Mouse (Mus musculus): ENCODE results near the gene Hdac10. TPM values are rescaled to one million over a fixed set of nuclear protein-coding genes. Genes with fewer than 3 reads are reported as not detected.

The Hdac10 gene
- total RNA-seq, 2 experiments from 2014 or later, result 20.1 to 32.8 TPM

- no peak for ATAC-seq (replicated peaks; ENCODE audit: low FRiP score, low TSS enrichment, poor library complexity, severe bottlenecking)
Observed at GRCm38 (mm10) chr15:89127364-89127940, 1.0 kb downstream of the Hdac10 start.

GRCm38 (mm10) chr15:89126622-89127021 lies 1.9 kb downstream of the Hdac10 start:
- ATAC-seq (replicated peaks; ENCODE audit: low FRiP score, low TSS enrichment, poor library complexity, severe bottlenecking), result no peak

- ATAC-seq (replicated peaks; ENCODE audit: low FRiP score, low TSS enrichment, poor library complexity, severe bottlenecking), result no peak
Observed at GRCm38 (mm10) chr15:89125351-89125750, 3.1 kb downstream of the Hdac10 start.

GRCm38 (mm10) chr15:89124312-89124711 lies 4.2 kb downstream of the Hdac10 start:
- no peak for ATAC-seq (replicated peaks; ENCODE audit: low FRiP score, low TSS enrichment, poor library complexity, severe bottlenecking)

GRCm38 (mm10) chr15:89123595-89123994 lies 4.9 kb downstream of the Hdac10 start:
- ATAC-seq (replicated peaks; ENCODE audit: low FRiP score, low TSS enrichment, poor library complexity, severe bottlenecking), result no peak

- peak; percentile 87 for ATAC-seq (replicated peaks; ENCODE audit: low FRiP score, low TSS enrichment, poor library complexity, severe bottlenecking)
Observed at GRCm38 (mm10) chr15:89122649-89123366, 5.7 kb downstream of the Hdac10 start, which contains the start of gene Tubgcp6. TSS of gene Tubgcp6 (minus strand) at chr15:89123112.

- ATAC-seq (replicated peaks; ENCODE audit: low FRiP score, low TSS enrichment, poor library complexity, severe bottlenecking), result no peak
Observed at GRCm38 (mm10) chr15:89118007-89118406, 10.5 kb downstream of the Hdac10 start.

GRCm38 (mm10) chr15:89110147-89110546 lies 18.4 kb downstream of the Hdac10 start:
- ATAC-seq (replicated peaks; ENCODE audit: low FRiP score, low TSS enrichment, poor library complexity, severe bottlenecking), result no peak

- no peak for ATAC-seq (replicated peaks; ENCODE audit: low FRiP score, low TSS enrichment, poor library complexity, severe bottlenecking)
Observed at GRCm38 (mm10) chr15:89106976-89107375, 21.5 kb downstream of the Hdac10 start.

- ATAC-seq (replicated peaks; ENCODE audit: low FRiP score, low TSS enrichment, poor library complexity, severe bottlenecking), result no peak
Observed at GRCm38 (mm10) chr15:89106073-89106472, 22.4 kb downstream of the Hdac10 start.

GRCm38 (mm10) chr15:89104425-89104824 lies 24.1 kb downstream of the Hdac10 start:
- no peak for ATAC-seq (replicated peaks; ENCODE audit: low FRiP score, low TSS enrichment, poor library complexity, severe bottlenecking)

GRCm38 (mm10) chr15:89103921-89104320 lies 24.6 kb downstream of the Hdac10 start:
- 0 out of 2 replicates have a peak, but pooled peaks have one; percentile 16 for ATAC-seq (replicated peaks; ENCODE audit: low FRiP score, low TSS enrichment, poor library complexity, severe bottlenecking)

- ATAC-seq (replicated peaks; ENCODE audit: low FRiP score, low TSS enrichment, poor library complexity, severe bottlenecking), result no peak
Observed at GRCm38 (mm10) chr15:89102646-89103045, 25.9 kb downstream of the Hdac10 start.

GRCm38 (mm10) chr15:89100823-89101222 lies 27.7 kb downstream of the Hdac10 start:
- no peak for ATAC-seq (replicated peaks; ENCODE audit: low FRiP score, low TSS enrichment, poor library complexity, severe bottlenecking)

- ATAC-seq (replicated peaks; ENCODE audit: low FRiP score, low TSS enrichment, poor library complexity, severe bottlenecking), result no peak
Observed at GRCm38 (mm10) chr15:89098616-89099015, 29.9 kb downstream of the Hdac10 start.

- ATAC-seq (replicated peaks; ENCODE audit: low FRiP score, low TSS enrichment, poor library complexity, severe bottlenecking), result no peak
Observed at GRCm38 (mm10) chr15:89097450-89097849, 31.1 kb downstream of the Hdac10 start.

GRCm38 (mm10) chr15:89092181-89092580 lies 36.3 kb downstream of the Hdac10 start:
- no peak for ATAC-seq (replicated peaks; ENCODE audit: low FRiP score, low TSS enrichment, poor library complexity, severe bottlenecking)

- no peak for ATAC-seq (replicated peaks; ENCODE audit: low FRiP score, low TSS enrichment, poor library complexity, severe bottlenecking)
Observed at GRCm38 (mm10) chr15:89090662-89091061, 37.8 kb downstream of the Hdac10 start.

GRCm38 (mm10) chr15:89089248-89090051 lies 39.0 kb downstream of the Hdac10 start:
- peak; percentile 23; the same call in 1 of the 2 replicates for ATAC-seq (replicated peaks; ENCODE audit: low FRiP score, low TSS enrichment, poor library complexity, severe bottlenecking)

GRCm38 (mm10) chr15:89088607-89089247 lies 39.8 kb downstream of the Hdac10 start, which contains the start of gene Selenoo:
TSS of gene Selenoo (plus strand) at chr15:89089084.
- peak; percentile 87 for ATAC-seq (replicated peaks; ENCODE audit: low FRiP score, low TSS enrichment, poor library complexity, severe bottlenecking)

All from megakaryocyte-erythroid progenitor cell, adult 5-6 weeks (primary cell).